Mouse (Mus musculus) adrenal gland, postnatal 10 days (tissue): ENCODE data around the gene Setd3. TPM values are rescaled to one million over a fixed set of nuclear protein-coding genes. Genes with fewer than 3 reads are reported as not detected.

Experiments used
- DNase-seq: peaks from one replicate; pipeline ENCODE4 v3.0.0; 2021; ENCODE audit warnings: mixed read lengths
- total RNA-seq, 2 experiments: library from RNA; stranded (reverse); gene quantifications; 2 replicates each; pipeline ENCODE4 v1.2.3; 2021

Setd3 gene
- total RNA-seq, 2 experiments from 2014 or later = 81.3 to 90.7 TPM

GRCm38 (mm10) chr12:108203895-108204294 is 24.8 kb upstream of the Setd3 start:
- DNase-seq = no peak

GRCm38 (mm10) chr12:108200094-108200493 is 21.0 kb upstream of the Setd3 start:
- no peak for DNase-seq

DNA sequence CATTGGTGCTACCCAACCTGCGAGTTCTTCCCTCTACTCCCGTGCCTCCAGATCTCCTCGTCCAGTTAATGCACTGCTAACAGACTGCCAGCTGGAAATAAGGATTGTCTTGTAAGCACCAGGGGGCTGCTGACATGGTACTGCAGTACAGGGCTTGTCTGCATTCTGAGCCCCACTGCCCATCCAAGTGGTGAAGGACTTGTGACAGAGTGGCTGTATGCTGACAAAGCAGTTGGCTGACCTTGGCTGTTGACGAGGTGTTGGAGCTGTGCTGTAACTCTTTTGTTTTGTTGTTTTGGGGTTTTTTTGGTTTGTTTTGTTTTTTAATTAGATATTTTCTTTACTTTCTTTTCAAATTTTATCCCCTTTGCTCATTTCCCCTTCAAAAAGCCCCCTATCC is 19.3 kb upstream of the Setd3 start:
- no peak for DNase-seq

DNA sequence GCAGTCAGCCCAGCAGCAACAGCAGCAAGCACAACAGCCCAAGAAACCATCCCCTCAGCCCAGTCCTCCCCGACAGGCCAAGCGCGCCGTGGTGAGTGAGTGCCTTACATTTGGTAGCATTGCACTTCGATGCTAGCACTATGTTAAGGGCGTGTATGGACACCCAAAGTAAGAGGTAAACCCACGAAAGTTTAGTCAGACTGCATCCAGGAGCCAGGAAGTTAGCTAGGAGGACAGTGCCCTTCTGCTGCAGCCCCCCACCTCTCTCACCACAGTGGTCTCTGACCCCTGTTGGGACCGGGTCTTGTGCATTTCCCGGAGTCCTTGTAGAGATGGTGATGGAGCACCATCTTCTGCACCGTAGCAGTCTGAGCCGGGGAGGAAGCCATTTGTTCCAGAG is 16.6 kb upstream of the Setd3 start:
- DNase-seq = no peak

GRCm38 (mm10) chr12:108193878-108194277 is 14.8 kb upstream of the Setd3 start:
- no peak for DNase-seq

DNA sequence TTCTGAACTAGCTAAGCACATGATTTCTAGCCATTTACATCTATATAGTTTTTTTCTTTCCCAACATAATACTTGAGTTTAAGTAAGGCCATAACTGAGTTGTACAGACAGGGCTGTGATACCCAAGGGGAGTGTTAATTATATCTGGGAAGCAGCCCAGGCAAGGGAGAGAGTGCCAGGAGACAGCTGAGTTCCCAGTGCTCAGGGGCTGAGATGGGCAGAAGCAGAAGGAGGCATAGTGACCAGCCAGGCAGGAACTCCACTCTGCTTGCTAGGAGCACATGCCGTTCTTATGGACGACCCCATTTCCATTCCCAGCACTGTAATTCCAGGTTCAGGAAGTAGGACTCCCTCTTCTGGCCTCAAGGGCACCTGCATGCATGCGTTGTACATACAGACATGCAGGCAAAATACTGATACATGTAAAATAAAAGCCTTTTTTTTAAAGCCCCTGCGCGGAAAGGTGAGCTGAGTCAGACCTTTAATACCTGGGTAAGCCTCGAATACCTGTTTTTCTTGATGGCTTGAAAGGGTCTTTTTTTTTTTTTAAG is 8.5 kb upstream of the Setd3 start:
- DNase-seq = peak; percentile 40

- no peak for DNase-seq
Observed at GRCm38 (mm10) chr12:108181716-108182115, 2.6 kb upstream of the Setd3 start.

DNA sequence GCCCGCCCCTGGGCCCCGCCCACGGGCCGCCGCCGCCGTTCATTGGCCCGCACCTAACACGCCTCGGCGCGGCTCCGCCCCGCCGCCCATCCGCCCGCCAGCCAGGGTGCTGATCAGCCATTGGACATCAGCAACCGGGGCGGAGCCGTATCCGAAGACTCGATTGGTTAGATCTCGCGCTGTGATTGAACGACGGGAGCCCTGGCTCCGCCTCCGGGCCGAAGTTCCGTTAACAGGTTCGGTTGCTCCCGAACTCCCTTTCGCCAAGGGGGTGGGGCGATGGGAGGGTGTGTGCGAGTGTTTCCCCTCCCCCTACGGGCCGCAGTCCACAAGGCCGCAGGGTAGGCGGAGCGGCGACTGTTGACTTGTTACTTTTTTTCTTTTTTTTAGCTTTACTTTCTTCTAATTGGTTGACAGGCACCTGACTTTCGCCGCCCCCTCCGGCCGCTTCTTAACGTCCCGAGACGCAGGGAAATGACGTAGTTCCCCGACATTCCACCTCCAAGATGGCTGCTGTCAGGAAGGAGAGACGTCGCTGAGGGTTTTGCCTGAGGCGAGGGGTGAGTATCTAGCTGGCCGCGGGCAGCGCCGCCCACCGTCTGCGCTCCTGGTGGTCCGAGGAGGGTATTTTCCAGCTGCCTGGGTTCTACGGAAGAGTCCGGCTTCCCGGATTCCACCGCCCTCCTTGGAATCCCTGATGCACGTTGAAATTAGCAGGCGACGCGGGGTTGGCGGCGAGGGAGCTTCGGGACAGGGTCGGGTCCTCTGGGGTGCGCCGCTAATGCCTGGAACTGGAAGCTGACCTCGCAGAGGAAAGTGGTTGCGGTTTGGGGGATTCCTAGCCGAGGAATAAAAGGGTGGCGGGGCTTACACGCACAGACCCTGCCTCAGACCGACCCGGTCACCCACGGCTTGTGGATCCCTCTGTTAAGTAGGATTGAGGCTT is 480 bp upstream of the Setd3 start, which contains the start of gene Ccnk:
TSS of gene Ccnk (plus strand) at position 259 of the 946 bp plus-strand sequence.
- peak; percentile 99 for DNase-seq

DNA sequence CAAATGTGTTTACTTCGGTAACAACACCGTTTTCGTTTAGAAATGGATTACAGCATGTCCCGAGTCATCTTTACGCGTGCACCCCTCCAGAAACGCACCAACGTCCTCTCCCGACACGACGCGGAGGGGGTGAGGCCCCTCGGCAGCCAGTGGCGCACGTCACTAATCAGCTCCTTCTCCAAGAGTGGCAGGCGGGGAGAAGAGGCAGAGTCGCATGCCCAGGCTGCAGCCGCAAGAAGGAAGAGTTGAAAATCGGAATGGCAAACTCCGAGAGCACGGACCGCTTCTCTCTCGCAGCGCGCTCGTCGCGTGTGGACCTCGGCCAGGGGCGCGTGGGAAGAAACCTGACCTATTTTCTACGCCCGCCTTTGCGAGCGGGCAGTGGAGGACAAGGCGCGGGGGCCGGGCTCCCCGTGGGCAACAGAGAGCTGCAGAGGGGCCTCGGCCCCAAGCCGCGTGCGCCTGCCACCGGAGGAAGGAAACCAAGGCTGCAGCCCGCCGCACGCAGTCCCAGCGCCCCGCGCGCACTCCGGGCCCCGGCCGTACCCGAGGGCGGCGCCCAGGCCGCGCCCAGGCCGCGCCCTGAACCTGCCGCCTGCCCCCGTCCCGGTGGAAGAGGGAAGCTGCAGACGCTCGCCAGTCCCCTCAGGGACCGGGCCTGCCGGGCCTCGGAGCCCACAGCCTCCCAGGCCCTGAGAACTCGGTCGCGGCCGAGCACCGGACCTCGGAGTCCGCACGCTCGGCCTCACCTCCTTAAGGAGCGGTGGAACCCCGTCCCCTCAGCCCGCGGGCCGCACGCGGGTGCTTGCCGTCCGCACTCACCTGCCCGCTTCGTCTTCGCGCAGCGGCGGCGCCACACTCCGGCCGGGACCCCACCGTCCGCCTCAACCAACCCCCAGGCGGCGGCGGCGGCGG is 526 bp downstream of the Setd3 start:
- DNase-seq = peak; percentile 67

DNA sequence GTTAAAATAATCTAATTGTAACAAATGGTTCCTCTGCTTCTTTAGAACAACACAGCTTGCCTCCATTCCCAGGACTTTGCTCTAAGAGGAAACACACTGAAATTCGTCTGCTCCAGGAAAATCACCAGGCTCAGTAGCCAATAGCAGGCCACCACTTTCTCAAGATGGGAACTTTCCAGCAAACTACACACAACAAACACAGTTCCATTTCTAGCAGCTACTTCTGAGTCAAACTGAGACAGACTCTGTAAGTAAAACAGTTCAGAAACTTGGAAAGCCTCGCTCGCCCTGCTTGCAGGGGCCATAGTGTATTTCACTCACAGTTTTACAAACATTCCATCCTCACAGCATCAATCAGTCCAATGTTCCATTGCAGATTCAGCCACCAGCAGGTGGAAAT is 2.7 kb downstream of the Setd3 start:
- DNase-seq = no peak

- DNase-seq = no peak
Observed at GRCm38 (mm10) chr12:108174606-108175505, 4.3 kb downstream of the Setd3 start.

DNA sequence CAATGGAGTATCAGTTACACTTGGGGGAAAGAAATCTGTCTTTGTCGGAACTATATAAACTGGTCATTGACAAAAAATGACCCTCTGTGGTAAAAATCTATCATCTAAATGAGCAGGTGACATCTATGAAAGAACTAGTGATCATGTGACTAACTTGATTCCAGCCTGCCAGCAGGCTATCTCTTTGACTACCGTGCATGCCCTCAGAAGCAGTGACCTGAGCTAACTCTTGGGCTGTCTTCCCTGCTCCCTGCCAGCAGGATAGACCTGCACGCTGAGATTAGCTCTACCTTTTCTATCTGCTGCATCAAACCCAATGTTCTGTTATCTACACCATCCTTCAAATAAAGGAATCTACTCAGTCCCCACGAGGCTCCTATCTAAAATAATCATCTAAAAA is 6.5 kb downstream of the Setd3 start:
- no peak for DNase-seq

GRCm38 (mm10) chr12:108171336-108171735 is 7.8 kb downstream of the Setd3 start:
- no peak for DNase-seq

GRCm38 (mm10) chr12:108170467-108170866 is 8.6 kb downstream of the Setd3 start:
- DNase-seq = no peak

DNA sequence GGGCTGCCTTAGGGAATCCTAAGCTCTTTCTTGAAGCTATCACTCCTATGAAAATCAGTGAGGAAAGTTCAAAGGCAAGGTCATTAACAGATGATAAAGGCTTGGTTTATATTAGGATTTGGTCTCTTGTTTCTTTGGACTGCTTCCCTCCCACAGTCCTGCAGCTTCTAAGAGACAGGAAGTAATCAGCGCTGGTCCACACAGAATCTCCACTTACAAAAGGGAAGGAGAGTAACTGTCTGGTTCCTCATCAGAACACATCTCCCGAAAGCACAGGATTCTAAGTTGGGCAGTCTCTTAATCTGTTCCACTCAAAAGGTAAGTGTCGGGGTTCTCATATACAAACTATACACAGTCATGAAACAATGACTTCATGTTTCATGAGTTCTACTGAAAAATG is 10.2 kb downstream of the Setd3 start:
- DNase-seq = no peak

DNA sequence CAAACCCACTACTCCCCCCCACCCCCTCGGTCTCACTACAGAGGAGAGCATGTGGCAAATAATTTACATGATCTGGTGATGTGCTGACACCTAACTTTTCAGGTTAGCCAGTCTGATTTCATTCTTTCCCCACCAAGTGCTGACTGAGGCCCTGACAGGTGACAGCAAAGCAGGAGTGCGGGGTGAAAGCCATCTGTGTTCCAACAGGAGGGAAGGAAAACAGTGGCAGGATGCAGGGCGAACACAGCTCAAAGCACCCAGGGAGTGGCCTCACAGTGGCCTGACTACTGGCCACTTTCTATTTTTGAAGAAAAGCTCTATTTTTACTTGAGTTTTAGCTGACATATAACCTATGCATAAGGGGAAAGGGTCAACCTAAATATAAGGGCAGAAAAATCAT is 15.4 kb downstream of the Setd3 start:
- DNase-seq = no peak

DNA sequence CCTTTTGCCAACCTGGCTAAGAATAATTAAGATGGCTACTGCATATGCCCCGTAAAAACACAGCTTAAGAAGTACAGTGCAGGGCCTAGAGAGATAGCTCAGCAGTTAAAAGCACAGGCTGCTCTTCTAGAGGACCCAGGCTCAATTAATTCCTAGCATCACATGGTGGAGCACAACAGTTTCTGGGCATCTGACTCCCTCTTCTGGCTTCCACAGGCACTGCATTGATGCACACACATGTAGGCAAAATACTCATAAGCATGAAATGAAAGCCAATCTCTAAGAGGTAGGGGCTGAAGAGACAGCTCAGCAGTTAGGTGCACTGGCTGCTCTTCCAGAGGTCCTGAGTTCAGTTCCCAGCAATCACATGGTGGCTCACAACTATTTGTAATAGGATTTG is 17.1 kb downstream of the Setd3 start:
- no peak for DNase-seq

DNA sequence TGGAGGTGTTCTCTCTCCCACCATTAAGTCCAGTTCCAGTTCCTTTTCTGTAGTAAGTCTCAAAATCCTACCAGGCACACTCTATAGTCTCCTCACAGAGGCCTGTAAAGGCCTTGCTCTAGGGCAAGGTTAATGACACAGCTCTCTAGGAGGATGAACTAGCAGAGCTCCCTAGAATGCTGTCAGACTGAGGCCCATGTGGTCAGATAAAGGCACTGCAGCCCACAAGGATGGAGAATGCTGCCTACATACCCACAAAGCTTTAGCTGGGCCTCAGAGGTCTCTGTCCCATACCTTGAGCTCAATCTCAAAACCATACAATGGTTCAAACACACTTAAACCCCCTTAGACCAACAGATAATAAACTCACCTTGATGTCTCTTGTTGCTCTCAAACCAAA is 19.3 kb downstream of the Setd3 start:
- DNase-seq = no peak

- no peak for DNase-seq
Observed at GRCm38 (mm10) chr12:108152743-108153142, 26.4 kb downstream of the Setd3 start.

- DNase-seq = no peak
Observed at GRCm38 (mm10) chr12:108149764-108150163, 29.4 kb downstream of the Setd3 start.

GRCm38 (mm10) chr12:108145198-108145597 is 33.9 kb downstream of the Setd3 start:
- no peak for DNase-seq
